ENCODE assay signal across 9 mouse cellular contexts in the genomic region with DNA sequence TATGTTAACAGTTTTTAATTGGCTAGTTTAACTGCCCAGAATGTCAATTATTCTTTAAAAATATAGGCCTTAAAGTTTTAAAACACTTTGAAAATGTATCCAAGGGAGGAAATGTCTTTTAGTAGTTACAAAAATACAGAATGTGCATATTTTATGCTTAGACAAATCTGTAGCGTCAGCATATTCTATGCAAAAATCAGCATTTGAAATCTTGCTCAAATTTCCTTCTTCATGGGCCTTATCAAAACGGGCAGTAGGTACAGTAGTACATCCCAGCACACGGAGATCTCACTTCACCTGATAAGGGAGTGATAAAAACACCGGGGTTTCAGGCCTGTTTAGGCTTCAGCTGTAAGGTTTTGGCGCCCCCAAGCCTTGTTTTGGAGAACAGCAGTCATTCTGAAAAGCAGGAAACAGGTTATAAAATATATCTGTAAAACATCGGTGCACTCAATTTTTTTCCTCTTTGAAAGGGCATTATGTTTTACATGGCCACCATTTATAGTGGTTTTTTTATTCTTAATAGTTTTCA.
DNase-seq lines count a peak whose midpoint lies in the region; ATAC-seq lines count a peak whose summit lies in the region.
"Had no signal": no experiment of that assay in that cellular context is flagged by ENCODE, and none has a peak within 500 bp of the region (broad histone marks: within the 10 kb centered on the region; RNA-seq: fewer than 3 reads in every experiment).

No protein-coding gene starts in this region.

- H3K27me3 ChIP-seq in liver, embryonic 12.5 days (replicated peaks), result no peaks in the 10 kb centered on the region
- no peaks in the 10 kb centered on the region for H3K27me3 ChIP-seq in midbrain, embryonic 16.5 days (ENCODE audit: control insufficient read depth, insufficient read depth, low read depth, low read length)
- H3K27me3 ChIP-seq: lung, embryonic 15.5 days had no signal

- H3K4me2 ChIP-seq in liver, embryonic 12.5 days, result no peak overlapping the region
- H3K4me2 ChIP-seq in midbrain, embryonic 16.5 days (ENCODE audit: low read length), result no peak overlapping the region
- H3K4me2 ChIP-seq: lung, embryonic 15.5 days had no signal

- no peak overlapping the region for H3K4me3 ChIP-seq in liver, embryonic 12.5 days
- no peak overlapping the region for H3K4me3 ChIP-seq in midbrain, embryonic 16.5 days (ENCODE audit: low read depth, low read length)
- H3K4me3 ChIP-seq: lung, embryonic 15.5 days had no signal

- WGBS in liver, embryonic 12.5 days (ENCODE audit: insufficient replicate concordance), result 24% methylated on average over 6 of the region's 6 CpGs
- 31% methylated on average over 6 of the region's 6 CpGs for WGBS in midbrain, embryonic 16.5 days

- no peak for ATAC-seq in liver, embryonic 12.5 days
- ATAC-seq in midbrain, embryonic 16.5 days, result 0 out of 2 replicates have a peak, but pooled peaks have one; percentile 58

- H3K27ac ChIP-seq in liver, embryonic 12.5 days, result no peak overlapping the region
- no peak overlapping the region for H3K27ac ChIP-seq in midbrain, embryonic 16.5 days (ENCODE audit: low read length)
- H3K27ac ChIP-seq: lung, embryonic 15.5 days had no signal

- no peak overlapping the region for H3K9ac ChIP-seq in liver, embryonic 12.5 days
- H3K9ac ChIP-seq in midbrain, embryonic 16.5 days (ENCODE audit: low read depth, low read length), result no peak overlapping the region
- H3K9ac ChIP-seq: lung, embryonic 15.5 days had no signal

- peak; percentile 15 for DNase-seq in adrenal gland, adult 2 months
- no peak for DNase-seq in adrenal gland, postnatal 4 days (ENCODE audit: low spot score in 2 of 2)
- peak; percentile 4 for DNase-seq in liver
- DNase-seq in embryo, embryonic 11 days, result peak; percentile 65
- peak; percentile 17 to 35 for DNase-seq in layer of hippocampus, postnatal 36 days
- DNase-seq in ovary, postnatal 10 days (ENCODE audit: low spot score), result no peak

- no peaks in the 10 kb centered on the region for H3K36me3 ChIP-seq in liver, embryonic 12.5 days
- no peaks in the 10 kb centered on the region for H3K36me3 ChIP-seq in midbrain, embryonic 16.5 days (ENCODE audit: control insufficient read depth, insufficient read depth, low read length)
- H3K36me3 ChIP-seq: lung, embryonic 15.5 days had no signal

- no peaks in the 10 kb centered on the region for H3K4me1 ChIP-seq in liver, embryonic 12.5 days
- no peaks in the 10 kb centered on the region for H3K4me1 ChIP-seq in midbrain, embryonic 16.5 days (ENCODE audit: control insufficient read depth, insufficient read depth, low read length)
- H3K4me1 ChIP-seq: lung, embryonic 15.5 days had no signal

- no peaks in the 10 kb centered on the region for H3K9me3 ChIP-seq in liver, embryonic 12.5 days (replicated peaks)
- H3K9me3 ChIP-seq in midbrain, embryonic 16.5 days (replicated peaks; ENCODE audit: control insufficient read depth, low read length, poor library complexity, severe bottlenecking), result no peaks in the 10 kb centered on the region
- H3K9me3 ChIP-seq: lung, embryonic 15.5 days had no signal

Comparison
In these comparisons a context has a peak if more than half of its experiments do, and no peak if none do; other contexts are left out.
1. DNase-seq: peak in adrenal gland, adult 2 months (single experiment), liver (single experiment), embryo, embryonic 11 days (single experiment) and layer of hippocampus, postnatal 36 days (2 of 2); none in adrenal gland, postnatal 4 days (0 of 2) and ovary, postnatal 10 days (single experiment).